Mouse (Mus musculus): ENCODE data around the gene Wwc1.

- TF ChIP-seq ZNF384 (IDR thresholded peaks at IDR 0.05; ENCODE audit: low read depth, low read length): no peak
- TF ChIP-seq HCFC1 (IDR thresholded peaks at IDR 0.05; ENCODE audit: borderline replicate concordance, insufficient read depth, low read length): no peak
Measured at GRCm38 (mm10) chr11:35838345-35839338, 141.7 kb downstream of the Wwc1 start.

Measured in ES-E14 (cell line).